Comparison of ENCODE assay signal across 29 mouse cellular contexts in the genomic region with DNA sequence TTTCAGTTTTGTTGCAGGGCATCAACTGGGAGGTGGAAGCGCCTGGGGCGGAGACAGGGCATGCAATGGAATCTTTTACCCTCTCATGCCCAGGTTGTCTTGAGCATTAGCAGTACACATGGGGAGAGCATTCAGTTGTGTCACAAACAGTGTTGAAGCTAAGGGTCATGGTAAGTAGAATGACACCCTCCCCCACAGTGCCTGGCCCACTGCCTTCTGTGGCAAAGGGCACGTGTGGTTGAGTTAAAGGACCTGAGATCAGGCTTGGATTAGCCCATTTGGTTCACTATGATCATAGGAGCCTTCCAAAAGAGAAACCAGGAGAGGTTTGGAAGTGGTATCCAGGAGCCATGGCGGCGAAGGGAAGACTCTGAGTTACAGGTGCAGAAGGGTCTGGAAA.
DNase-seq lines count a peak whose midpoint lies in the region; ATAC-seq and TF ChIP-seq lines count a peak whose summit lies in the region.
"Had no signal": no experiment of that assay in that cellular context is flagged by ENCODE, and none has a peak within 500 bp of the region (broad histone marks: within the 10 kb centered on the region; RNA-seq: fewer than 3 reads in every experiment).

No protein-coding gene starts in this region.

- no peaks in the 10 kb centered on the region for H3K27me3 ChIP-seq in heart, embryonic 11.5 days (ENCODE audit: control insufficient read depth, insufficient read depth, low read length)
- no peaks in the 10 kb centered on the region for H3K27me3 ChIP-seq in liver, adult 2 months (ENCODE audit: control insufficient read depth, insufficient read depth, low read length)
- H3K27me3 ChIP-seq in midbrain, embryonic 10.5 days (ENCODE audit: low read depth, poor library complexity, severe bottlenecking) = peaks cover 91% of the 10 kb centered on the region
- peaks cover 66% of the 10 kb centered on the region for H3K27me3 ChIP-seq in midbrain, embryonic 13.5 days
- H3K27me3 ChIP-seq: CH12.LX; embryonic facial prominence, embryonic 13.5 days; embryonic facial prominence, embryonic 15.5 days; Patski had no signal

- peak; percentile 21 for DNase-seq in adrenal gland, postnatal 10 days
- no peak for DNase-seq in adrenal gland, adult (ENCODE audit: inconsistent age in 2 of 2, low spot score in 1 of 2)
- DNase-seq in heart, adult 11 months = peak; percentile 88
- peak; percentile 92 for DNase-seq in liver, adult 2 months (ENCODE audit: extremely low read depth, low read depth, low spot score)
- DNase-seq in liver = no peak
- peak; percentile 6 for DNase-seq in midbrain, embryonic 10.5 days (ENCODE audit: low spot score)
- DNase-seq: adrenal gland, postnatal 25 days; B cell, adult 2 months; cerebellum, adult 11 months; cerebellum, adult 18-20 months; cerebellum, adult 8-10 months; cerebellum, adult 9-11 months; cerebellum, postnatal 14 days; cerebellum, postnatal 36 days; embryo, embryonic 11 days had no signal

- H3K9ac ChIP-seq in heart, embryonic 11.5 days (ENCODE audit: low read depth, low read length) = no peak overlapping the region
- H3K9ac ChIP-seq in liver, adult 2 months (ENCODE audit: low read depth, low read length) = no peak overlapping the region
- no peak overlapping the region for H3K9ac ChIP-seq in midbrain, embryonic 13.5 days (replicated peaks)
- H3K9ac ChIP-seq: embryonic facial prominence, embryonic 13.5 days; embryonic facial prominence, embryonic 15.5 days; forebrain, embryonic 12.5 days had no signal

- no peaks in the 10 kb centered on the region for H3K4me1 ChIP-seq in heart, embryonic 11.5 days (ENCODE audit: control insufficient read depth, insufficient read depth, low read length)
- H3K4me1 ChIP-seq in liver, adult 2 months (ENCODE audit: control insufficient read depth, insufficient read depth, low read length) = peaks cover 7% of the 10 kb centered on the region
- peaks cover 55% of the 10 kb centered on the region for H3K4me1 ChIP-seq in midbrain, embryonic 10.5 days
- peaks cover 45% of the 10 kb centered on the region for H3K4me1 ChIP-seq in midbrain, embryonic 13.5 days (replicated peaks)
- H3K4me1 ChIP-seq: embryonic facial prominence, embryonic 13.5 days; embryonic facial prominence, embryonic 15.5 days had no signal

- no peaks in the 10 kb centered on the region for H3K9me3 ChIP-seq in heart, embryonic 11.5 days (replicated peaks; ENCODE audit: control insufficient read depth, low read length)
- H3K9me3 ChIP-seq in midbrain, embryonic 10.5 days (replicated peaks) = no peaks in the 10 kb centered on the region
- no peaks in the 10 kb centered on the region for H3K9me3 ChIP-seq in midbrain, embryonic 13.5 days
- H3K9me3 ChIP-seq: embryonic facial prominence, embryonic 13.5 days; embryonic facial prominence, embryonic 15.5 days; forebrain, embryonic 10.5 days; forebrain, embryonic 12.5 days; G1E had no signal

- H3K4me3 ChIP-seq in heart, embryonic 11.5 days (ENCODE audit: low read depth, low read length) = no peak overlapping the region
- H3K4me3 ChIP-seq in liver, adult 2 months (ENCODE audit: insufficient read depth, low read depth, low read length) = no peak overlapping the region
- no peak overlapping the region for H3K4me3 ChIP-seq in midbrain, embryonic 10.5 days
- no peak overlapping the region for H3K4me3 ChIP-seq in midbrain, embryonic 13.5 days (replicated peaks)
- H3K4me3 ChIP-seq: embryonic facial prominence, embryonic 13.5 days; embryonic facial prominence, embryonic 15.5 days; erythroblast, embryonic 14.5 days; forebrain, embryonic 10.5 days; forebrain, embryonic 12.5 days had no signal

- H3K27ac ChIP-seq in heart, embryonic 11.5 days (ENCODE audit: low read depth, low read length) = no peak overlapping the region
- H3K27ac ChIP-seq in liver, adult 2 months (replicated peaks; ENCODE audit: insufficient read depth, low read depth, low read length) = no peak overlapping the region
- no peak overlapping the region for H3K27ac ChIP-seq in midbrain, embryonic 10.5 days (replicated peaks)
- H3K27ac ChIP-seq in midbrain, embryonic 13.5 days = no peak overlapping the region
- H3K27ac ChIP-seq: embryonic facial prominence, embryonic 13.5 days; embryonic facial prominence, embryonic 15.5 days; forebrain, embryonic 10.5 days; forebrain, embryonic 12.5 days had no signal

- no peaks in the 10 kb centered on the region for H3K36me3 ChIP-seq in heart, embryonic 11.5 days (ENCODE audit: control insufficient read depth, insufficient read depth, low read length)
- H3K36me3 ChIP-seq in liver, adult 2 months (ENCODE audit: control insufficient read depth, insufficient read depth, low read length) = peaks cover 10% of the 10 kb centered on the region
- peaks cover 20% of the 10 kb centered on the region for H3K36me3 ChIP-seq in midbrain, embryonic 10.5 days
- peaks cover 14% of the 10 kb centered on the region; the same call in 1 of the 2 replicates for H3K36me3 ChIP-seq in midbrain, embryonic 13.5 days

- H3K4me2 ChIP-seq in heart, embryonic 11.5 days = no peak overlapping the region
- H3K4me2 ChIP-seq in midbrain, embryonic 13.5 days (replicated peaks) = no peak overlapping the region
- H3K4me2 ChIP-seq: embryonic facial prominence, embryonic 13.5 days; embryonic facial prominence, embryonic 15.5 days; forebrain, embryonic 12.5 days had no signal

- H3K79me2 ChIP-seq in liver, adult 2 months (ENCODE audit: control insufficient read depth, insufficient read depth, low read length) = no peaks in the 10 kb centered on the region

- no peak for ATAC-seq in heart, embryonic 11.5 days (replicated peaks; ENCODE audit: insufficient number of reproducible peaks, low FRiP score, low TSS enrichment)
- ATAC-seq in midbrain, embryonic 13.5 days = no peak
- ATAC-seq: activated CD4-positive, CD25-positive, alpha-beta regulatory T cell, adult 4 months; CD4-positive, CD25-positive, alpha-beta regulatory T cell, adult 4 months; forebrain, embryonic 14.5 days; forebrain, embryonic 16.5 days; Patski had no signal

- no peak for TF ChIP-seq CTCF in liver, adult 2 months (IDR thresholded peaks at IDR 0.05; ENCODE audit: low read depth, low read length)

- WGBS in heart, embryonic 11.5 days (ENCODE audit: insufficient replicate concordance) = 86% methylated on average over 5 of the region's 5 CpGs
- 81% methylated on average over 5 of the region's 5 CpGs for WGBS in liver, adult 2 months
- 92% methylated on average over 5 of the region's 5 CpGs for WGBS in midbrain, embryonic 10.5 days
- 94% methylated on average over 5 of the region's 5 CpGs for WGBS in midbrain, embryonic 13.5 days

- TF ChIP-seq POLR2A in liver, adult 2 months (IDR thresholded peaks at IDR 0.05; ENCODE audit: extremely low read depth, insufficient read depth, low read length) = no peak

Comparison
In these comparisons a context has a peak if more than half of its experiments do, and no peak if none do; other contexts are left out.
1. DNase-seq: peak in adrenal gland, postnatal 10 days (single experiment), heart, adult 11 months (single experiment), liver, adult 2 months (single experiment) and midbrain, embryonic 10.5 days (single experiment); none in adrenal gland, adult (0 of 2) and liver (single experiment).